Mouse (Mus musculus) embryonic fibroblast, embryonic 13.5 days (primary cell): Measurements from ENCODE around the gene Prmt1. TPM values are rescaled to one million over a fixed set of nuclear protein-coding genes. Genes with fewer than 3 reads are reported as not detected.

Experiments
- H3K27ac ChIP-seq: 2 replicates; pipeline ENCODE4 v1.5.1; 2012; ENCODE audit warnings: low read length, control low read depth, inconsistent platforms; ENCODE audit not compliant: insufficient read depth
- H3K4me1 ChIP-seq: 2 replicates; pipeline ENCODE4 v1.6.1; 2011; ENCODE audit warnings: low read length; ENCODE audit not compliant: control insufficient read depth, insufficient read depth
- H3K4me3 ChIP-seq: 2 replicates; pipeline ENCODE4 v1.5.1; 2011; ENCODE audit warnings: mild to moderate bottlenecking, control low read depth, low read length; ENCODE audit not compliant: insufficient read depth
- CTCF ChIP-seq: IDR thresholded peaks from 2 replicates; pipeline ENCODE4 v1.5.1; 2011; ENCODE audit warnings: mild to moderate bottlenecking, control low read depth, low read length, moderate library complexity, borderline replicate concordance; ENCODE audit not compliant: insufficient read depth
- POLR2A ChIP-seq: IDR thresholded peaks from 2 replicates; pipeline ENCODE4 v1.6.1; 2011; ENCODE audit warnings: low read depth, mild to moderate bottlenecking, control low read depth, low read length, moderate library complexity
- polyA plus RNA-seq: library from polyadenylated mRNA; stranded (reverse); fragments of >200 nt; gene quantifications from 2 replicates; pipeline ENCODE4 v1.2.4, GENCODE M21; 2011; ENCODE audit warnings: low read depth; ENCODE audit not compliant: missing spikeins, insufficient read length

Prmt1 gene
- polyA plus RNA-seq, 1 experiment = 439 TPM

GRCm38 (mm10) chr7:44962831-44963230, 23.5 kb downstream of the Prmt1 start:
- no peaks in the 10 kb centered on the region for H3K4me1 ChIP-seq
- no peak overlapping the region for H3K27ac ChIP-seq
- H3K4me3 ChIP-seq = no peak overlapping the region
- TF ChIP-seq POLR2A = no peak
- no peak for TF ChIP-seq CTCF

DNA sequence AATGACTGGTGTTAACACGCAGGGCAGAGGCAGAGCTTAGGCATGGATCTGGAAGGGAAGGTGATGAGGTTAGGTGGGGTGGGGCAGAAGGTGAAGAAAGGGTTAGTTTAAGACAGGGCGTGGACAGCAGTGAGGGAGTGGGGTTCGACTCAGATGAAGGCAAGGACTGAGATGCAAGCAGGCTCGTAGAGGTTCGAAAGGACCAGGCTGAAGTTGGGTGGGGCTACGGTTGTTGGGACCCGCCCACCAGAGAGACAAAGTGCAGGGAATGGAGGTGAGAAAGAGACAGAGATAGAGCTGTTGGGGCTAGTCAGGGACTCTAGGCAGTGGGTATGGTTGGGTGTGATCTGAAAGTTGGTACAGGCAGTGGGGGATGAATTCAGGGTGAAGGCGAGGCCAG, 24.0 kb downstream of the Prmt1 start:
- no peak overlapping the region for H3K27ac ChIP-seq
- H3K4me1 ChIP-seq = no peaks in the 10 kb centered on the region
- TF ChIP-seq POLR2A (no peak), CTCF (no peak)
- H3K4me3 ChIP-seq = no peak overlapping the region

DNA sequence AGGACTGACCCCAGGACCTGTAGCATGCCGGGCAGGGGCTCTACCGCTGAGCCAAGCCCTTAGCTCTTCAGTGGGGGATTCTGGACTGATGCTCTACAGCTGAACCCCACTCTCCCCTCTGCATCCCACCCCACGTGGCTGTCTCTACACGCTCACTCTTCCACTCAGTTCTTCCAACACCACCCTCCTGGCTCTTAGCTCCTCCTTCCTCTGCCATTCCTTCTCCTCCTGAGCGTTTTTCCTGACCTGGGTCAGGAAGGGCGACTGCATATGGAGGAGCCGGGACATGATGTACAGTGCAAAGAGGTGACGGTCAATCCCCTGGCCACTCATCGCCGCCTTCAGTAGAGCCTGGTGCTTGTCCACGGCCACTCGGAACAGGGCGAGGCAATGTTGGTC, 25.9 kb downstream of the Prmt1 start:
- H3K27ac ChIP-seq = no peak overlapping the region
- TF ChIP-seq POLR2A = no peak
- no peak for TF ChIP-seq CTCF
- no peak overlapping the region for H3K4me3 ChIP-seq
- no peaks in the 10 kb centered on the region for H3K4me1 ChIP-seq

- no peak for TF ChIP-seq POLR2A
- TF ChIP-seq CTCF = no peak
- H3K4me3 ChIP-seq = no peak overlapping the region
- no peaks in the 10 kb centered on the region for H3K4me1 ChIP-seq
- H3K27ac ChIP-seq = no peak overlapping the region
Observed at GRCm38 (mm10) chr7:44959874-44960511, 26.4 kb downstream of the Prmt1 start.

DNA sequence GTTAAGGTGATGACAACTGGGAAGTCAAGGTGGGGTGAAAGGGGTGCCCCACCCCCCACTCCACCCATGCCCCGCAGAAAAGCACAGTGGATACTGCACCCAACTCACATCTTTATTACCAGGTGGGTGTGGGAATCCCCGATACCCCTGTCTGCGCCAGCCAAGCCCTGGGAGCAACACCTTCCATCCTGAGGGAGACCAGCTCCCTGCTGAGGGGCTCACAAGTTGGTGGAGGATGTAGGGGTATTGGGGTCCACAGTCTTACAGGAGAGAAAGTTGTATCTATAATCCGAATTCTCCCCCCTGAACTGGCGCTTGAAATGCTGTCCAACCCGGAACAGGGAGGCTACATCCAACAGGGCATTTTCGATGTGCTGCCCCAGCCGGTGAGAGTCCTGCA, 27.1 kb downstream of the Prmt1 start:
- H3K4me3 ChIP-seq = no peak overlapping the region
- TF ChIP-seq CTCF = no peak
- TF ChIP-seq POLR2A = no peak
- no peak overlapping the region for H3K27ac ChIP-seq
- no peaks in the 10 kb centered on the region for H3K4me1 ChIP-seq

GRCm38 (mm10) chr7:44958208-44958607, 28.2 kb downstream of the Prmt1 start:
- H3K27ac ChIP-seq = no peak overlapping the region
- H3K4me3 ChIP-seq = no peak overlapping the region
- no peaks in the 10 kb centered on the region for H3K4me1 ChIP-seq
- TF ChIP-seq CTCF (no peak), POLR2A (no peak)

GRCm38 (mm10) chr7:44957183-44957835, 29.1 kb downstream of the Prmt1 start:
- H3K27ac ChIP-seq = no peak overlapping the region
- H3K4me1 ChIP-seq = no peaks in the 10 kb centered on the region
- TF ChIP-seq POLR2A = no peak
- no peak for TF ChIP-seq CTCF
- no peak overlapping the region for H3K4me3 ChIP-seq

- no peak overlapping the region for H3K27ac ChIP-seq
- no peak overlapping the region for H3K4me3 ChIP-seq
- no peak for TF ChIP-seq POLR2A
- H3K4me1 ChIP-seq = no peaks in the 10 kb centered on the region
Observed at GRCm38 (mm10) chr7:44956266-44956665, 30.1 kb downstream of the Prmt1 start.

- Histone ChIP-seq H3K4me1 (no peaks in the 10 kb centered on the region), H3K4me3 (no peak overlapping the region), H3K27ac (no peak overlapping the region)
- TF ChIP-seq POLR2A (no peak), CTCF (no peak)
Observed at GRCm38 (mm10) chr7:44955628-44956027, 30.7 kb downstream of the Prmt1 start.

GRCm38 (mm10) chr7:44954091-44954885, 32.1 kb downstream of the Prmt1 start:
- Histone ChIP-seq H3K4me3 (no peak overlapping the region), H3K27ac (no peak overlapping the region), H3K4me1 (no peaks in the 10 kb centered on the region)
- TF ChIP-seq CTCF = no peak
- no peak for TF ChIP-seq POLR2A
